Mouse (Mus musculus) thymus, adult 2 months (tissue): ENCODE data around the gene Mrpl37.

Experiments used
- CTCF ChIP-seq: fragments of 200-500 bp; IDR thresholded peaks from 2 replicates; pipeline ENCODE4 v1.5.1; 2012; ENCODE audit warnings: mild to moderate bottlenecking, control low read depth, low read length, moderate library complexity, borderline replicate concordance; ENCODE audit not compliant: control insufficient read depth, poor library complexity, insufficient read depth; ENCODE audit errors: extremely low read depth
- POLR2A ChIP-seq: fragments of 200-500 bp; IDR thresholded peaks from 2 replicates; pipeline ENCODE4 v1.6.1; 2012; ENCODE audit warnings: mild to moderate bottlenecking, low read length, control low read depth, moderate library complexity; ENCODE audit not compliant: control insufficient read depth, poor library complexity, insufficient read depth; ENCODE audit errors: extremely low read depth

DNA sequence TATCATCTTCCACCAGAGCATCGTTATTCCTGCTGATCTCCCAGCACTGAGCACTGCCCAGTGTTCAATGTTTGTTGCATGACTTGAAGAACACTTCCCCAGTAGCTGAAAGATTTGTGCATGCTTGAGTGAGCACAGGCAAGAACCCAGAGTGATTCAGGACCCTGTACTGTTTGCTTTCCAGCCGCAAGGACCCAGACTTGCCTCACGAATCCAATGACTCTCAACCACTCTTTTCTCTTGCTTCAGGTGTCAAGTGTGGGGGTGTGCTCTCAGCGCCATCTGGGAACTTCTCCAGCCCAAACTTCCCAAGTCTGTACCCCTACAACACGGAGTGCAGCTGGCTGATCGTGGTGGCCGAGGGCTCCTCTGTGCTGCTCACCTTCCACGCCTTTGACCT, 35.6 kb upstream of the Mrpl37 start:
- TF ChIP-seq CTCF (no peak), POLR2A (no peak)
